Mouse (Mus musculus): Measurements from ENCODE around the gene Fgf2.

The Fgf2 gene

DNA sequence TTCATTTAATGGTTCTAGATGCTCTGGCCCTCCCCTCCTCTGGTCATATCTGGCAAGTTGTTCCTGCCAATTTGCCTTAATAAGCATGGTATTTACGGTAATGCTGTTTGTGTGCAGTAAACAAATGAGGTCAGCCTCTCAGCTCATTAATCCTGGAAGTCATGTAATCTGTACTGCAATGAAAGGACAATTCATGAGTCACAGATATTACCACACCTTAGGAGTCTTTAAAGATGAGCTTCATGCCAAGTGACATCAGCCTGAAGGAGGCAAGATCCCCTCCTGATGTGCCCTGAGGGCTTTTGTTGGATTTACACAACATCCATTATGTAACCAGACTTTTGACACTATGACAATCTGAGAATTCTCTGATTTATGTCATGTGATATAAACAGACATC is 6.6 kb downstream of the Fgf2 start:
- peak; percentile 71 for DNase-seq (ENCODE audit: low read depth, low spot score)

DNA sequence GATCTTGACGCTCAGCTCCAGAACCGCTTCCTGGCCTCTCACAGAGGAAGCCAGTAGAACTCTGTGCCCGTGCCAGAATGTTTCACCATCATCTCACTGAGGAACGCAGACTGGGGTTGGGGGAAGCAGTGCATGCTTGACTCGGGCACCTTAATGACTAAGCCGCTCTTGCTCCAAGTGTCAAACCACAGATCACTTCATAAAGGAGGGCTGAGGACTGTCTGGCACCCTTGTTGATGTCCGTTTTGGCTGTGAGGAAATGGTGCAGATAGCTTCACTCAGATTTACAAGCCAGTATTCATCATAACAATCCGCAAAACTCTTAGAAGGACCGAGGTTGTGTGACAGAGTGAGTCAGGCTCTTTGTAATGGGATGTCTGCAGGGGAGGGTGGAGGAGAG is 12.6 kb downstream of the Fgf2 start:
- peak; percentile 50 for DNase-seq (ENCODE audit: low read depth, low spot score)

DNA sequence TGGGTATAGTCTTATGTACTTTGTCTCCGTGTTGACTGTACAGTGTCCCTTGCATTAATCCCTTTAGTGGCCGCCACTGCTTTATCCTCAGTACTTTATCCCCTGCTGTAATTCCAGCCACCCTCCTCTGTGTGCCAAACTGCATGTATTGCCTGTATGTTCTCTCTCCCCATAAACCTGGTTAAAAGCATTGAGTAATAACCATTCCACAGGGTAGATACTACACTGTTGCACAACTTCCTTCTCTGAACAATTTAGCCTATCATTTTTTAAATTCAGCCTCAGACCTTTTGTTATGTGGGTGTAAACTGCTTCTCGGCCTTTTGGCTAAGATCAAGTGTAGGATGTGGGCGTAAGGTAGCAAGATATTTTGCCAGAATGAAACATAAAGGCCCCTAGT is 17.0 kb downstream of the Fgf2 start:
- DNase-seq (ENCODE audit: low read depth, low spot score), result no peak

DNA sequence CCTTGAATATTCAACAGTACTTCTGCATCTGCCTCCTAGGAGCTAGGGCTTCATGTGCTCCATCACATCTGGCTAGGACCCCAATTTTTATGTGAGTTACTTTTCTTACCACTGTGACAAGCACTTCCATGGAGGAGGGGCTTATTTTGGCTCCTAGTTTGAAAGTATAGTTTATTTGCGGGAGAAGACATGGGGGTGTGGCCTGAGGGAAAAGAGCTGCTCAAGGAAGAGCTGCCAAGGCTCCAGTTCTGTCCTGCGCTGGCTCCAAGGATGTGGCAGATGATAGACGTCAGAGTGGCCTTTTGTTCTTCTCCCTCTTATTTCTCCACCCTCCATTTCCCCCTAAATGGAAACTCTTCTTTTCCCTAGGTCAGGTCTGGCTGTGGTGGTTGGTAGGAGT is 17.8 kb downstream of the Fgf2 start:
- no peak for DNase-seq (ENCODE audit: low read depth, low spot score)

DNA sequence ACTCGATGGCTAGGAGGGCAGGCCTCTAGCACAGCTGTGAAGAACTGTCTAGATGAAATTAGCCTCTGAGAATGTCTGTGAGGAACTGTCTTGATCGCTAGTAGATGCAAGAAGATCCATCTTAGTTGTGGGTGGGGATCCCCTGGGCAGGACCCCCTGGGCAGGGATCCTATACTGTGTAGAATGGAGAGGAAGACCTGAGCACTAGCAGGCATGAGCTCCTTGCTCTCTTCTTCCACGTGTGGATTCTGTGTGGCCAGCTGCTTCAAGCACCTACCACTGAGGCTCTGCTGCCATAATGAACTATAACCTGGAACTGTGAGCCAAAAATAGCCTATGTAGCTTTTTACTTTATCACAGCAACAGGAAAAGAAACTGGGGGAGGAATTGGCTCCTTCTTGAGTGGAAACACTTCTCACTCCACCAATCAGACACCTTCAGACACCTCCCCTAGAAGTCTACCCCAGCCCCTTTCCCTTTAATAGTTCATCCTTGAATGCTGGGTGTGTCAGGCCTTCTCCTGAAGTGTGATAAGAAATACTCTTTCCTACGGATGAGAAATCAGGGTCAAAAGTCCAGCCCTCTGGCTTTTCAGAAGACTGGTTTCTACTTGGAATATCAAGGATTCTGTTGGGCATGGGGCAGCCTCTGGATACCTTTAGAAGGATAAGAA is 18.4 kb downstream of the Fgf2 start:
- no peak for DNase-seq (ENCODE audit: low read depth, low spot score)

DNA sequence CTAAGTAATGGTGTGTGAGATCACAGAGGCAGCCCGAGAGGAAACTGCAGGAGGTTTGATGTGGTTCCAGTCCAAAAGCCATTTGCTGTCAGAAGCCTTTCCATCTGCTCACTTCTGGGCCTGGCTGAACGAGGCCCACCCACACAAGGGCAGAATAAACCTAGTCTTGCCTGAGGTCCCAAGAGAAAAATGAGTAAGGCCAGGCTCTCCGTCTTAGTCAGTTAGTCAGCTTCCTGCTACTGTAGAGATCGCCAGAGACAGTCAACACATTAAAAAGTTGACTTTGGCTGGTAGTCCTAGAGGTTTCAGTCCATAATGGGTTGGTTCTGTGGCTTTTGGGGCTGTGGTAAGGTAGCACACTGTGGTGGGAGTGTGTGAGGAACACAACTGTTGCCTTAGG is 22.3 kb downstream of the Fgf2 start:
- DNase-seq (ENCODE audit: low read depth, low spot score), result no peak

DNA sequence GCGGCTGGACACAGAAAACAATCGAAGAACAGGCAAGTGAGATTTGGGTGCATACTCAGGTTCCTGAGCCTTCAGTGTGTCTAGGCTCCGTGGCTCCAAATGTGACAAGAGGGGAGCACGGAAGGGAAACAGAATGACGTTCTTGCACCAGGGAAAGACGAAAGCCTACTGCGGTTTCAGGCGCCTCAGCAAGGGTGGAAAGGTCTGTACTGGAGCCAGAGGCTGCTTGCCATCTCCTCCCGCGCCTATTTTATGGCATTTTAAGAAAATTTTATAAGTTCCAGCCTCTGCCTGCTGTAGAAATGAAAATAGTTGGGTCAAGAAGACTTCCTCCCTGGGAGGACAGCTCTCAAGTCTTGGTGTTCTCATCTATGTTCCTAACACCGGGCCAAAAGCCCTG is 25.6 kb downstream of the Fgf2 start:
- DNase-seq (ENCODE audit: low read depth, low spot score), result no peak

DNA sequence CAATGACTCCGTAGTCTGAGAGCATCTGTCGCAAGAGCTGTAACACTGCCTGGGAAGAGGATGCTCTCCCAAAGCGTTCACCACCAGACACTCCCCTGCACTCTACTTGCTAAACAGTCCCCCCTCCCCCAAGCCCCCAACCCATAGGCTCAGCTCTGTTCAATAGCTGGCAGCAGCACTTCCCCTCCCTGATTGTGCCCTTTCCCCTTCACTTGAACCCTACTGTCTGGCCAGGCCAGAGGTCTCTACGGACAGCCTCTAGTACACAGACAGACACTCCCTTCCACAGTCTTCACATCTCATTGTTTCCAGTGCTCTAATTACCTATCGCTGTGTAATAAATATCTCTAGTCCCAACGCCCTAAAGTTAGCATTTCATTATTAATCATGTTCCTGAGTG is 29.8 kb downstream of the Fgf2 start:
- no peak for DNase-seq (ENCODE audit: low read depth, low spot score)

DNA sequence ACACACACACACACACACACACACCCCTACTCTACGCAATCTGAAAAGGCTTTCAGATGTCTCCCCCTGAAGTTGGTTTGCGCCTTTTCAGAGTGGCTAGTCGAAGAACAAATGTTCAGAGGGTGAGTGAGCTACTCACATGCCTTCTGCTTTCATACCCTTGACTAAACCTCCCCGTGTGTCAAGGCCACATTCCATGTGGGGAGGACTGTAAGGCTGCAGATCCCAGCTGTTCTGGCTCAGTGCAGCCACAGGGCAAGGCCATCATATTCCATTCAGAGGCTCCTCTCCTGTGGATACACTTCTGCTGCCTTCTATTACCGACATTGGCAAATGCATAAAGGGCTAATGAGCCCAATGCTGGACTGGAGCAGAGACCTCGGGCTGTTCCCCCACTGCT is 30.3 kb downstream of the Fgf2 start:
- DNase-seq (ENCODE audit: low read depth, low spot score), result no peak

DNA sequence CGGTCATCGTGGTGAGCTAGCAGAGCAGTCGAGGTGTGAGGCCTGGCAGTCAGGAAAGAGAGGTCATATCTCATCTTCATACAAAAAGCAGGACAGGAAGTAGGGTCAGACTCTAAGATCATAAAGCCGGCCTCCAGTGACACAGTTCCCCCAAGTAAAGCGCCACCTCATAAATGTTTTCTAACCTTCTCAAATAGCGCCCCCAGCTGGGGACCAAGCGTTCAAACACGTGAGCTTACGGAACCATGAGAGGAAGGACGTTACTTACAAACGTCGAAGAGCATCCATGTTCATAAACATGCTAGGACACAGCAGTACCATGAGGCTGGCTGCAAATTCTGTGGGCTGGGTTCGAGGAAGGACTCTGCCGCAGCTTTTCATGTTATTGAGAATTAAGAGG is 31.1 kb downstream of the Fgf2 start:
- DNase-seq (ENCODE audit: low read depth, low spot score), result no peak

DNA sequence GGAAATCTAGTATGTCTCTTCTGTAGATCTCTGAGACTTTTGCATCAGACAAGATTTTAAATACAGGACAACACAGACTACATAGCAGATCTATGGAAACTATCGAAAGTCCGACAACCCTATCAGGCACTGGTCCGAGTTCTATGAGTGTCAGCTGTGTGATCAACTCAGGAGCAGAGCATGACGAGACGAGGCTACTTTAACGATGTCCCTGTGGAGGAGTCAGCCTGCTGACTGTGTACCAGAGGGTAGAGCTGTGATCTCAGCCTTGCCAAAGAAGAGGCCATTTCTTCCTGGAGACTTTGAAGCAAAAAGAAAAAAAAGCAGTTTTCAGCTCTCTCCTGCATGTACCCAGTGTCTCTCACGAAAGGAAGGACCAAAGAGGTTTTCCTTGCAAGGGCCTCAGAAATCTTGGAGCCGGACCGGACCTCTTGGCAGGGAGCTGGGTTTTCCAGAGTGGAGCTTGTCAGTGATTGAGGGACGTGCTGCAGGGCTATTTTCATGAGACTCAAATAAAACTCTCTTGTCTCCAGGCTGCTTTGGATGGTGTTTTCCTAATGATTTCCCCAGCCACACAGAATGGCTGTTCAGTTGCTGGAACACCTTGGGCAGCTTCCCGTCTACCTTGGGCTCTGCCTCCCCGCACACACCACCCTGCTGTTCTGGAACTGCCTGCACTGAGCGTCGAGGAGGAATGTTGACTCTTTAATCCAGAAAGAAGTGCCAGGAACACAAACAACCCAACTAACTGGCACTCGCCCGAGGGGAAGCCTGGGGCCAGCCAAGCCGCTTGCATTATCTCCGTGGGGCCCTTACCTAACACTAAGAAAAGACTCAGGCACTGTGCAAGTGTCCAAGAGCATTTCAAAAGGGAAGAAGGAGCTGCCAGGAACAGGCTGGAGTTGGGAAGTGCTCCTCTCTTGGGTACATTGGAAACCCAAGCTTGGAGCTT is 32.1 kb downstream of the Fgf2 start:
- peak; percentile 92 for DNase-seq (ENCODE audit: low read depth, low spot score)

DNA sequence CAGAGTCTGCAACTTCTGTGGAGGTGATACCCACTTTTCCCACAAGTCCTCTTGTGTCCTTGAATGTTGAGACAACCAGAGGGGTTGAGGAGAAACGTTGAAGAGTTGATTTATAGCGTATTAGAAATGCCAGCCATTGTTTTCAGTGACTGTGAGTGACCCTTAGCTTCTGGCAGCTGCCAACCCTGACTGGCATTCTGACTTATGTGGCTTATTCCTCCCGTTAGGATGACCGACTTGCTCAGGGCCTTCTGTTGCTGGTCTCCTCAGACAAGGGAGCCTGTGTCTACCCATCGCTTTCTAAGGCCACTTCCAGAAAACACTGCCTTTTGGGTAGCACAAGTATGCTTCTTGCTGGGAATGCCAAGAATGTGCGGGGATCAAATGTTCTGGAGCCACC is 33.3 kb downstream of the Fgf2 start:
- DNase-seq (ENCODE audit: low read depth, low spot score), result no peak

DNA sequence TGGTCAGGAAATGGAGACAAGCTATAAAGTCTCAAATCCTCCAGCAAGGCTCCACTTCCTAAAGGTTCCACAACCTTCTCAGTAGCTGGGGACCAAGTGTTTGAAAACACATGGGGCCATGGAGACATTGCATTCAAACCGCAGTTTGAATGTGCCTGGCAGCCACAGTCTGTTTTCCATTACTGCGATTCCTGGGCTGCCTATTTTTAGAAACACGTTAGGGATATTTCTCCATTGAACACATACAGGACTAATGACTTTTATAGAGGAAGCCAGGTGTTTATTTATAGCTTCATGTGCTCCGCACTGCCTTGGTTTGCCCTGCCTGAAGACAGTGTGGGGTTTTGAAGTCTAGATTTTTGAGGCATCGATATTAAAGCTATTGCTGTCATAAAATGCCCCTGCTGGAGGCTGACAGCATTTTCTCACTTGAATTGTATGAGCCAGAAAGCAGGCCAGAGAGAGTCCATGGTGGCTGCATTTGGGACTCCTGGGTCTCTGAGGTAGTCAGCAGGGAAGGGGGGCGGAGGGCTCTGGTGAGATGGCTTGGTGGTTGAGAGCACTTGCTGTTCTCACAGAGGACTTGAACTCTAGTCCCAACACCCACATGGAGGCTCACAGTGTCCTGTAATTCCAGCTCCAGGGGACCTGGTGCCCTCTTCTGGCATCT is 35.1 kb downstream of the Fgf2 start:
- no peak for DNase-seq (ENCODE audit: low read depth, low spot score)

DNA sequence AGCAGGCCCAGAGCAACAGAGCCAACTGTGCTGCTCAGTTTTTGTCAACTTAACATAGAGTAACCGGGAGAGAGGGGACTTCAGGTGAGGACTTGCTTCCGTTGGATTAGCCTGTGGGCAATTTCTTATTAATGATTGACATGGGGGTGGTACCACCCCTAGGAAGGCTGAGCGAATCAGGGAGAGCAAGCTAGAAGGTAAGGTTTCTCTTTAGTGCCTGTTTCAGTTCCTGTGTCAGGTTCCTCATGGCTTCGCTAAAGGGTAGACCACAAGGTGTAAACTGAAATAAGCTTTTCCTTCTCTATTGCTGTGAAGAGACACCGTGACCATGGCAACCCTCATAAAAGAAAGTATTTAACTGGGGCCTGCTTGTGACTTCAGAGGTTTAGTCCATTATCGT is 39.2 kb downstream of the Fgf2 start:
- no peak for DNase-seq (ENCODE audit: low read depth, low spot score)

DNA sequence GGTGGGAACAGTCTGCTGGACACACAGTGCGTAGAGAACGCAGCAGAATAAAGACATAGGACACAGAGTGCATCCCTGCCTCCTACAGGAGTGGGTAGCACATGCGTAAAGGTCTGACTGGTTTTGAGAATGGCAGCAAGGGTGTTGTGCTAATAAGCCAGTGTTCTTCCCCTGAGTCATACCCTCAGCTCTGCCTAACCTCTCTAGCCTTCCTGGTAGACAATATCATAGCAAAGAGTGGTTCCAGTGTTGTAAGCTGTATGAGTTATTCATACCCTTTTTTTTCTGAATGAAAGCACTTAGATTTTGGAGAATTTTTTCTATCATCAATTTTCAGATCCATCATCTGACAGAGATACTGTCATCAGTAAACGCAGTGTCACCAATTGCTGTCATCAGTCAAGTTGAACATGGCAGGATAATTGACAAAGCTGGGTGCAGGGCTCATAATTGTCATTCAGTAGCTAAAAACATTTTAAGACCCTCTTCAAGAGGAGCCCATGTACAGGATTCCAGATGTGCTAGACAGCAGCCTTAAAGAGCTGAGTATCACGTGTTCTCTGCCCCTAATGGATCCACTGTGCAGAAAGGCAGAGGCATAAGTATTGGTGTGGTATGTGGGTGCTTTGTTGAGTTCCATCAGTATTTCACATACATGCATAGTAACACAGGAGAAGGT is 48.9 kb downstream of the Fgf2 start:
- DNase-seq (ENCODE audit: low read depth, low spot score), result no peak

DNA sequence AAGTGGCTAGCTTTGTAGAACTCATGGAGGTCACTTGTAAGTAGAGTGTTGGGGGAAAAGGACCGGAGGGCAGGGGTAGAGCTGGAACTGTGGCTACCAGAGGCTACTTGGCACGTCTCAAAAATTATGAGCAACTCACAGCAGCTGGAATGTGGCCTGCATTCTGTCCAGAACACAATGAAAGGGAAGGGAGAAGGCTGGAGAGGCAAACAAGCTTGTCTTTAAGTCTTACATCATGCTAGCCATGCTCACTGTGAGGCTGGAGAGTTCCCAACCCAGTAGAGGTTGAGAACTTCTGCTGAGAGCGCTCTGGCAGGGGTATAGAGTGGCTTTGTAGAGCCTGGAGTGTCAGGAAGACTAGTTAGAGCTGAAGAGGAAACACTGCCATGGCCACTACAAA is 49.5 kb downstream of the Fgf2 start:
- DNase-seq (ENCODE audit: low read depth, low spot score), result no peak

DNA sequence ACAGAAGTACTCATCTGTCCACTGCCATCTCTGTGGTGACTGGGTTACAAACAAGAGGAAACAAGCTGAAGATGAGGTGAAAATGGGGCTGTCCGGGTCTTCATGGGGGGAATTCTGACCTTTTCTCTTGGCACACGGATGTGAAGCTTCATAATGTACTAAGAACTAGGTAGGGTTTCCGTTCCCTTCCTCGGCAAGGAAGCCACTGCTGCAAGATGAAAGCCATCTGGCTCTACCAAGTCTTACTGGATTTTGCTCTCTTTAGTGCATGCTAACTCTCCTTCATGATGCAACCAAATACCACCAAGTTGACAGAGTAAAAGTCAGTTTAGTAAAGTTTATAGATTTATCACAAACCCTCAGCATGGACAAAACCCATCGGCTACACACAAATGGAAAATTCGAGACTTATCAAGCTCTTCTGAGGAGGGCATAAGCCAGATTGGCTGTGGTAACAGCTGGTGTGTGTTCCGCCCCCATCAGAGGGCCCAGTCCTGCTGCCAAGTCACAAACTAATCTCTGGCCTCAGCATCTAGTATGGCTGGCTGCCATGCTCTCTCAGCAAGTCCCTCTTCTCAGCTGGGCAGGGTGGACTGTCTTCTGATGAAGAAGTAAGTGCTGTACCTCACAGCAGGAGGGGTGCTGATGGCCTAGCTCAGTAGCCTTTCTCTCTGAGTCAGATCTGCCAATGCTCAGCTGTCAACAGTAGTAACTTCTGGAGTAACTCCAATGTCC is 50.7 kb downstream of the Fgf2 start:
- DNase-seq (ENCODE audit: low read depth, low spot score), result peak; percentile 88

DNA sequence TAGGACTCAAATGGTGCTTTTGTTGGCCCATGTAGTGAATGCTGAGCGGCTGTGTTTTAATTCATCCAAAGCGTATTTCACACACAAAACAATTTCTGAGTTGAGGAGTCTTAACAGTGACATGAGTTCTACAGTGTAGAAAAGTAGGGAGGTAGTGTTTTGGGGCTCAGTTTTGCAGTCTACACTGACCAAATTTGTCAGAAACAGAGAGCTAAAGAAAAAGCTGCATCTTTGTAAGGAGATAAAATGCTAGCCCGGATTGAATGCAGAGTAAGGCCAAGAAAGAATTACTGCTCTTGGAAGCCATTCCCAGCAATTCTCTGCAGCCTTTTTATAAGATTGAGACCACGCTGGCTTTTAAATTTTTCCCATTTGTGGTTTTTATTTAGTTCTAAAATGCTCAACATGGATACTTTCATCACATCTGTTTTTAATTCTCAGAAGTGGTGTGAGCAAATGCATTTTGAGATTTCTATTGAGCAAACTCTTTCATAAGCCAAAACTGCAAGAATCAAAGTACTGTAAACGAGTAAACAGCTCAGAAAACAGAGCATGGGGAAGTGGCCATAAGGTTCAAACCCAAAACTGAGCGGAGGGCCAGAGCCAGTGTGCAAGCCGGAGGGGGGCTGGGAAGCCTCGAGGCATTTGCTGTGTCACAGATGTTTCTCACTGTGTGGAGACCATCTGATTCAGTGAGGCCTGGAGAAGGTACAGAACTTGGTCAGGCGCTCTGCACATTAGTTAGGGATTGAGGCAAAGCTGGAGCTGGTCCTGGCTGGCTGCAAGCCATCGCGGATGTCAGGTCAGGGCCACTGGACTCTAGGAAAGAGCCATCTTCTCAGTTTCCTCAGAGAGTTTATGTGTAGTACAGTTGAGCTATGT is 53.8 kb downstream of the Fgf2 start:
- DNase-seq (ENCODE audit: low read depth, low spot score), result peak; percentile 73

DNA sequence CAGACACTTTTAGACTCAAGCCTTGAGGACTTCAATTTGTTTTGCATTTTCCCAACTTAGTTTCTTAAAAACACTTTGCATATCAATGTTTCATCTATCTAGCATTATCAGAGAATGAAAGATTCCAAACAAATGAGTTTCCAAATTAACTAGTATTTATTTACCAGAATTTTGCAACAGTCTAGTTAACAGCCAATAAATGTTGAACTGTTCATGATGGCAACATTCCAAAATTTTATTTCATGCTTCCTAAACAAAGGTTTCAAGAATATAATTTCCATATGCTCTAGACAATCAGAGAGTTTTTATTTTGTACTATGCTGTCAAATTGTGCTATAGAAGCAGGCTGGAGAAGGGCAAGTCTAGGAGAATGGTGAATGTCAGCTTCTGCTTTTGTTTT is 59.5 kb downstream of the Fgf2 start:
- DNase-seq (ENCODE audit: low read depth, low spot score), result no peak

DNA sequence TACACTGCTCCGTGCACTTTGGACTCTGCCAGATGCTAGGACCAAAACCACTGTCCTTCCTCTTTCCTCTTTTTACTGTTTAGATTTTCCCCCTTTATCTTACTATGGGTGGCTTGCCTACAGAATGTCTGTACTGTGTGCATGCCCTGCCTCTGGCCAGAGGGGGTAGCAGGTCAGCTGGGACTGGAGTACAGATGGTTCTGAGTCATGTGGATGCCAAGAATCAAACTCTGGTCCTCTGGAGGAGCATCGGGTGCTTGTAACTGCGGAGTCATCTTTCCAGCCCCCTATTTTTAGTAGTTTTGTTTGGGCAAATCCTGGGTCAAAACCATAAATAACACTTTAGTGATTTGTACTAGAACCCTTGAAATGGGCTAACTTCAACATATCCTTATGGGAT is 65.3 kb downstream of the Fgf2 start:
- no peak for DNase-seq (ENCODE audit: low read depth, low spot score)
